ENCODE assay signal across 24 mouse cellular contexts in the genomic region with DNA sequence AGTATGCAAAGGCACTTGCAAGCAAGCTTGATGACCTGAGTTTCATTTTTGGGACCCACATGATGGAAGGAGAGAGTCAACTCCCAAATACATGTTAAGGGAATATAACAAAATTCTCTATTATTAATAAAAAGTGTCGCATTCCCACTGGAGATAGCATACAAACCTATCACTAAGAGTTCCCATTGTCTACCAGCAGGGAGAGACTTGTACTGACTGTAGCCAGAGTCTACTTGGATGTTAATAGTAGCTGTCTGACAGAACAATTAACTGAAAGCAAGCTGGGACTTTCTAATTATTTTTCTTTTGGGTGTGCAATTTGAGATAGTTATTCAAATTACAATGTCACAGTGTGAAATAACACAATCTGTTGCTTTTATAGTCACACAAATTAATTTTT. TPM values are rescaled to one million over a fixed set of nuclear protein-coding genes. Genes with fewer than 3 reads are reported as not detected.
DNase-seq lines count a peak whose midpoint lies in the region; ATAC-seq and TF ChIP-seq lines count a peak whose summit lies in the region.
"Had no signal": no experiment of that assay in that cellular context is flagged by ENCODE, and none has a peak within 500 bp of the region (broad histone marks: within the 10 kb centered on the region; RNA-seq: fewer than 3 reads in every experiment).

No protein-coding gene starts in this region.

- no peak overlapping the region for H3K4me3 ChIP-seq in forebrain, embryonic 16.5 days (replicated peaks; ENCODE audit: low read length)
- no peak overlapping the region for H3K4me3 ChIP-seq in forebrain, embryonic 14.5 days (ENCODE audit: low read depth, low read length)
- H3K4me3 ChIP-seq in hindbrain, postnatal 0 days (ENCODE audit: low read length): no peak overlapping the region
- no peak overlapping the region for H3K4me3 ChIP-seq in hindbrain, embryonic 11.5 days (ENCODE audit: low read depth, low read length)
- H3K4me3 ChIP-seq: embryonic facial prominence, embryonic 10.5 days; embryonic facial prominence, embryonic 12.5 days; forebrain, embryonic 13.5 days had no signal

- H3K9ac ChIP-seq in forebrain, embryonic 16.5 days (replicated peaks; ENCODE audit: low read depth, low read length): no peak overlapping the region
- H3K9ac ChIP-seq in forebrain, embryonic 14.5 days (ENCODE audit: low read length): no peak overlapping the region
- no peak overlapping the region for H3K9ac ChIP-seq in hindbrain, postnatal 0 days (replicated peaks; ENCODE audit: low read length)
- no peak overlapping the region for H3K9ac ChIP-seq in hindbrain, embryonic 11.5 days (ENCODE audit: low read depth, low read length)
- H3K9ac ChIP-seq: embryonic facial prominence, embryonic 12.5 days; forebrain, embryonic 13.5 days had no signal

- no peaks in the 10 kb centered on the region for H3K36me3 ChIP-seq in forebrain, embryonic 16.5 days (ENCODE audit: control insufficient read depth, insufficient read depth)
- no peaks in the 10 kb centered on the region for H3K36me3 ChIP-seq in forebrain, embryonic 14.5 days (ENCODE audit: control insufficient read depth, insufficient read depth, low read length)
- no peaks in the 10 kb centered on the region for H3K36me3 ChIP-seq in hindbrain, postnatal 0 days (ENCODE audit: insufficient read depth, low read length)
- H3K36me3 ChIP-seq in hindbrain, embryonic 11.5 days (ENCODE audit: control insufficient read depth, insufficient read depth, low read length): no peaks in the 10 kb centered on the region
- H3K36me3 ChIP-seq: embryonic facial prominence, embryonic 10.5 days; embryonic facial prominence, embryonic 12.5 days; G1E had no signal

- no peaks in the 10 kb centered on the region for H3K27me3 ChIP-seq in forebrain, embryonic 16.5 days (replicated peaks; ENCODE audit: control insufficient read depth, insufficient read depth, low read length)
- H3K27me3 ChIP-seq in forebrain, embryonic 14.5 days (replicated peaks; ENCODE audit: control insufficient read depth, insufficient read depth, low read length): no peaks in the 10 kb centered on the region
- H3K27me3 ChIP-seq in hindbrain, postnatal 0 days (ENCODE audit: insufficient read depth, low read length): no peaks in the 10 kb centered on the region
- H3K27me3 ChIP-seq in hindbrain, embryonic 11.5 days (ENCODE audit: control insufficient read depth, insufficient read depth, low read length): no peaks in the 10 kb centered on the region
- H3K27me3 ChIP-seq: CH12.LX; embryonic facial prominence, embryonic 12.5 days; forebrain, embryonic 13.5 days had no signal

- H3K4me1 ChIP-seq in forebrain, embryonic 16.5 days (replicated peaks; ENCODE audit: control insufficient read depth, insufficient read depth, low read length): no peaks in the 10 kb centered on the region
- H3K4me1 ChIP-seq in forebrain, embryonic 14.5 days (ENCODE audit: control insufficient read depth, insufficient read depth, low read length): no peaks in the 10 kb centered on the region
- no peaks in the 10 kb centered on the region for H3K4me1 ChIP-seq in hindbrain, postnatal 0 days (ENCODE audit: insufficient read depth, low read length)
- no peaks in the 10 kb centered on the region for H3K4me1 ChIP-seq in hindbrain, embryonic 11.5 days (replicated peaks; ENCODE audit: control insufficient read depth, insufficient read depth, low read length)
- H3K4me1 ChIP-seq: embryonic facial prominence, embryonic 10.5 days; embryonic facial prominence, embryonic 12.5 days; forebrain, embryonic 13.5 days had no signal

- H3K4me2 ChIP-seq in forebrain, embryonic 16.5 days (ENCODE audit: low read length): no peak overlapping the region
- no peak overlapping the region for H3K4me2 ChIP-seq in forebrain, embryonic 14.5 days (ENCODE audit: low read length)
- H3K4me2 ChIP-seq in hindbrain, postnatal 0 days (ENCODE audit: low read depth, low read length): no peak overlapping the region
- no peak overlapping the region for H3K4me2 ChIP-seq in hindbrain, embryonic 11.5 days (replicated peaks; ENCODE audit: low read depth, low read length)
- H3K4me2 ChIP-seq: embryonic facial prominence, embryonic 12.5 days; forebrain, embryonic 13.5 days had no signal

- WGBS in forebrain, embryonic 16.5 days: 89% methylated on average over 1 of the region's 1 CpGs
- 100% methylated on average over 1 of the region's 1 CpGs for WGBS in forebrain, embryonic 14.5 days
- WGBS in hindbrain, postnatal 0 days: 85% methylated on average over 1 of the region's 1 CpGs
- 90% methylated on average over 1 of the region's 1 CpGs for WGBS in hindbrain, embryonic 11.5 days

- ATAC-seq in forebrain, embryonic 16.5 days: peak; percentile 66; the same call in 1 of the 2 replicates
- ATAC-seq in forebrain, embryonic 14.5 days: no peak
- no peak for ATAC-seq in hindbrain, postnatal 0 days
- ATAC-seq in hindbrain, embryonic 11.5 days (ENCODE audit: low FRiP score): no peak
- ATAC-seq: activated CD4-positive, CD25-positive, alpha-beta regulatory T cell, adult 4 months; CD4-positive, CD25-positive, alpha-beta regulatory T cell, adult 4 months; forebrain, embryonic 13.5 days; Patski had no signal

- no peak overlapping the region for H3K27ac ChIP-seq in forebrain, embryonic 16.5 days (ENCODE audit: low read length)
- no peak overlapping the region for H3K27ac ChIP-seq in forebrain, embryonic 14.5 days (ENCODE audit: low read depth, low read length)
- H3K27ac ChIP-seq in hindbrain, postnatal 0 days: no peak overlapping the region
- H3K27ac ChIP-seq in hindbrain, embryonic 11.5 days (ENCODE audit: low read depth, low read length): no peak overlapping the region
- H3K27ac ChIP-seq: embryonic facial prominence, embryonic 10.5 days; embryonic facial prominence, embryonic 12.5 days; forebrain, embryonic 13.5 days had no signal

- no peak for TF ChIP-seq POLR2A in brain, embryonic 14.5 days (IDR thresholded peaks at IDR 0.05; ENCODE audit: borderline replicate concordance, extremely low read depth, insufficient read depth, insufficient read length, poor library complexity, severe bottlenecking)

- DNase-seq in forebrain, embryonic 14.5 days (ENCODE audit: low spot score): no peak
- no peak for DNase-seq in hindbrain, postnatal 0 days (ENCODE audit: low spot score)
- no peak for DNase-seq in hindbrain, embryonic 11.5 days (ENCODE audit: low spot score)
- peak; percentile 1 for DNase-seq in layer of hippocampus, adult 9-10 months (ENCODE audit: low spot score)
- DNase-seq in layer of hippocampus, postnatal 25 days (ENCODE audit: extremely low spot score in 1 of 2, low spot score in 1 of 2): no peak
- peak; percentile 18 for DNase-seq in brain, embryonic 14.5 days (ENCODE audit: low read depth)
- DNase-seq: adrenal gland, adult 8-10 months; adrenal gland, postnatal 14 days; adrenal gland, postnatal 36 days; B cell, adult 2 months; cerebellum, adult 11 months; cerebellum, adult 2 months; cerebellum, adult 9-10 months; cerebellum, postnatal 10 days; cerebellum, postnatal 25 days had no signal

- 0 out of 2 replicates have a peak, but pooled peaks have one; percentile 1 for TF ChIP-seq CTCF in hindbrain, postnatal 0 days (IDR thresholded peaks at IDR 0.05; ENCODE audit: low read depth)
- no peak for TF ChIP-seq CTCF in brain, embryonic 14.5 days (IDR thresholded peaks at IDR 0.05; ENCODE audit: borderline replicate concordance, extremely low read depth, insufficient read depth, insufficient read length)

- H3K9me3 ChIP-seq in forebrain, embryonic 16.5 days (ENCODE audit: control insufficient read depth, low read length): 0 out of 2 replicates have a peak, but pooled peaks cover 2% of the 10 kb centered on the region
- H3K9me3 ChIP-seq in forebrain, embryonic 14.5 days (replicated peaks; ENCODE audit: control insufficient read depth, low read length): no peaks in the 10 kb centered on the region
- no peaks in the 10 kb centered on the region for H3K9me3 ChIP-seq in hindbrain, postnatal 0 days (ENCODE audit: low read length)
- no peaks in the 10 kb centered on the region for H3K9me3 ChIP-seq in hindbrain, embryonic 11.5 days (ENCODE audit: control insufficient read depth, low read length)
- H3K9me3 ChIP-seq: embryonic facial prominence, embryonic 10.5 days; embryonic facial prominence, embryonic 12.5 days; forebrain, embryonic 13.5 days; G1E had no signal

RNA-seq across cellular contexts. Expression of gene Thsd7b, which starts 31.1 kb away (rescaled TPM):
- 5.6 and 9.5 TPM in 2 replicates for polyA plus RNA-seq in forebrain, embryonic 16.5 days (2015; fragmentation: Nextera tagmentation; extraction: Ambion mirVana)
- 5.7 TPM in 2 replicates for polyA plus RNA-seq in forebrain, embryonic 14.5 days (2014; fragmentation: Nextera tagmentation; extraction: Ambion mirVana)
- total RNA-seq in hindbrain, postnatal 0 days (2014; rRNA removed): 18.4 and 19.7 TPM in 2 replicates
- 9.5 and 10.1 TPM in 2 replicates for polyA plus RNA-seq in hindbrain, postnatal 0 days (2015; fragmentation: Nextera tagmentation; extraction: Ambion mirVana)
- 12.8 and 14.0 TPM in 2 replicates for polyA plus RNA-seq in hindbrain, embryonic 11.5 days (2014; fragmentation: Nextera tagmentation; extraction: Ambion mirVana)
- total RNA-seq in layer of hippocampus, postnatal 25 days (2021): 10 to 100 TPM; 15.2 to 18.6 TPM
- polyA plus RNA-seq in brain, embryonic 14.5 days (2012; rRNA removed): 4.4 and 7.8 TPM in 2 replicates
- total RNA-seq: CH12.LX had no signal
- polyA plus RNA-seq: G1E had no signal

Comparison
In these comparisons a context has a peak if more than half of its experiments do, and no peak if none do; other contexts are left out.
1. DNase-seq: peak in layer of hippocampus, adult 9-10 months (single experiment) and brain, embryonic 14.5 days (single experiment); none in forebrain, embryonic 14.5 days (single experiment), hindbrain, postnatal 0 days (single experiment), hindbrain, embryonic 11.5 days (single experiment) and layer of hippocampus, postnatal 25 days (0 of 2).